Mouse (Mus musculus) inflammation-experienced regulatory T-cells, adult 6 months (primary cell): ENCODE measurements at regions not wholly inside any gene's neighbourhood (a gene's known extent, or its start where the extent isn't known, plus 50 kb on each side); places are given as distances from the start of the nearest gene placed in this dataset.
"Not testable (repeated sequence)": the region's sequence is repeated elsewhere in the genome, so short reads cannot be mapped to it uniquely, and the experiment has no call there.

Experiments used
- ATAC-seq: one replicate; pipeline ENCODE4 v1.8.0; 2017

DNA sequence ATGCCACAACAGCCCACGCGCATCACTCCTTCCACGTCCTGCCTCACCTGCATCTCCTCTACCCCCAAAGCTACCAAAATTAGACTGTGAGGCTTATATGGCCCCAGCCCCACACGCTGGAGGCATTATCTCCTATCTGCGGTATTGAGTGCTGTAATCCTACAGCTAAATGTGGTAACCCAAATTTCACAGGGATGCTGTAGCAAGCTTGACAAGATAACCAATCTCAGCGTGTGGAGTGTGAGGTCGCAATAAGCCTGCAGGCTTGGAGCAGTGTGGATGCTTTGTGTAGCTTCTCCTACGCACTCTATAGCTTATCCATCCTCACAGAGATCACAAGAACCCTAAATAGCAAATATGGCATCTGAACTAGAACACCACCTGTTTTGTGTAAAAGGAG is 251.2 kb upstream of the Kcnh8 start:
- ATAC-seq: no peak

DNA sequence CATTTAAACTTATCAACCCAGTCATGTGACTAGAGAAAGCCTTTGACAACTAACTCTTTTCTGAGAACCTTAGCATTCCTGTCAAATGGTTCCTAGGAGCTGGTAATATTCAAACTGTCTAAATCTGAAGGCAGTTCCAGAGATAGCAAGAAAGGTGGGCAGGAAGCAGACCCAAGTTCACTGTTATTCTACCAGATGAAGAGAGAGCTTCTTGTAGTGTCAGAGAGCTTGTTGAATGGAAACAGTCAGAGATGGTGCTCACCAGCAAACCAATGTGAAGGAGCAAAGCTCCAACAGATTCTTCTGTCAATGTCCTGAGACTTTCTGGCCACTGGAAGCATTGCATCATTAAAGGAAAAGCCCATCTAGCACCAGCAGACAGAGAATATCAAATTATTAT is 251.8 kb upstream of the Kcnh8 start:
- ATAC-seq: no peak

DNA sequence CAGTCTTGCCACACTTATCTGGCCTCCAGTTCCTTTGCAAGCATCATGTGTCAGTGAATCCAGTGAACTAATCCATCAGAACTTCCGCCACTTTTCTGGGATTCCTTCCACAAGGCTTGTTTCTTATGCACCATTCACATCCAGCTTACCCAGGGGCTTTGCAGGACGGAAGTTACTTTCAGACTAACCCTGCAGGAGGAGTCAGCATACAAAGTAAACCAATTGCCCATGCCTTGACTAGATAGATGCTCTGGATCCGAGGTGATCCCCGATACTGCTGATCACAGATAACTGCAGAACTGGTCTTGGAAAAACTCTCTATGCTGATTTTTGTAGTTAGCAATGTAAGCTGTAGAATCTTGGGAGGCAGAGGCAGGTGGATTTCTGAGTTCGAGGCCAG is 252.6 kb upstream of the Kcnh8 start:
- no peak for ATAC-seq

DNA sequence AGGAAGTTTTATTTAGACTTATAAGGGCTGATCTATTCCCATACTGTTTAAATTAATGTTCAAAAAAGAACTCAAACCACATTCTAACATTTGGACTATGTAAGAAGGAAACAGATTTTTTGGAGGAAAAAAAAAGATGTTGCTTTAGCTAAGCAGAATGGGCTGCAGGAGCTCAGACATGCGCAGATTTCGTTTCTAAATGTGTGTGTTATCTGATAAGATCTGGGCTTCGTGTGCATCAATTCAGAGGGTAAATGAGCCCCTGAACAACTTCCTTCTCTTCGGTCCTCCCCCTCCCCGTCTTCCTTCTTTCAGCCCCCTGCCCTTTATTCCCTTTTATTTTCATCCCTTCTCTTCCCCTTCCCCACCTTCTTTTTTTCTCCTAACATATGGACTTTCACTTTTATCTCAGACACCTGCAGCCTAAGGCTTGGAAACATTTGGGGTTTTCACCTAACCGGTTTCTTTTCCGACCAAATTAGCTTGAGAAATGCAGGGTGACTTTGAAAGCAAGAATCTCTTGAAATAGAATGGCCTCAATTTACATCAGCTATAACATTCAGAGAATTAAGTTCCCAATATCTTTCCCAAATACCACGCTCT is 253.9 kb upstream of the Kcnh8 start:
- ATAC-seq: no peak

DNA sequence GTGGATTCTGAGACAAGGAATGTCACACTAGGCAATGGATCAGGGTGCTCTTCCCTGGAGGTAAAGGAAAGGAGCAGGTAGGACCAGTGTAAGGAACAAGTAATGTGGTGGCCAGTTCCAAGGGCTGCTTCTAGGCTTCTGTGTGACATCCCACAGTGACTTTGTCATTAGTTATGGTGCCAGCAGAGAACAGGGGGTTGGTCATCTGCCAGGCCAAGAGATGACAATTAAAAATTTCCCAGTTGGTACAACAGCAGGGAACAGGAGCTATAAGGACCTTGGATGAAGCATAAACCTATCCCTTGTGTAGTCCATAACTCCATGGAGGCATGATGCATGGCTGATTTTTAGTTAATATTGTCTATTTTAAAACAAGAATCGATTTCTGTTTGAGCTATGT is 281.9 kb upstream of the Kcnh8 start:
- no peak for ATAC-seq

DNA sequence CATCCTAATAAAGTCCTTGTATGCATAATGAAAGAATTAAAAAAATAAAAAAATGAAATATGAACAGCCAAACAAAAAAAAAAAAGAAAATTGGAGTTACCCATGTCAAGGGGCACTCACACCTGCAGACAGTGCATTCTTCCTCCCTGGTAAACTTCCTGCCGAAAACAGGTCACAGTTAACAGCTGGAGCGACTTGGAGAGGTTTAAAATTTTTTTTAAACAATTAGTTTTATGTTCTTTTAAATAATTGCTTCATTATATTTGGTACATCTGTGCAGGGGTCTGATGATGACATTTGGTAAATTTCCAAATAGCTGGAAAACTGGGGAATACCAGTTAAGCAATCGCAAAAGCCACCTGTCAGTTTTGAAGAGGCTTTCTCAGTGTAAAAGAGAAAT is 285.5 kb upstream of the Kcnh8 start:
- ATAC-seq: no peak

DNA sequence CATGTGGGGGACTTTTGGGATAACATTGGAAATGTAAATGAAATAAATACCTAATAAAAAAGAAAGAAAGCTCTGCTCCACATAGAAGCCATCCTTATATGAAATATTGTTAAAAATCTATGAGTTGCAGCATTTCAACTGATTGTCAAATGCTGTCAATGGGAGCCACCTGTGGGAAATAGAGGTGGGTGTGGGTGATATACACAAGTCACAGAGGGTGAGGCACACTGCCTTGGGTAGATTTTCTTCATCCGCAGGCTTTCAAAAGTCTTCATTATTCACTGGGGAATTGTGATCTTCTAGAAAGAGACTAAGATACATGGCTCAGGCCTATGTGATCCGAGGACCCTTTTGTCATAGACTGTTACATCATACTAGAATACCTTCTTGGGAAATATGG is 286.6 kb upstream of the Kcnh8 start:
- no peak for ATAC-seq

DNA sequence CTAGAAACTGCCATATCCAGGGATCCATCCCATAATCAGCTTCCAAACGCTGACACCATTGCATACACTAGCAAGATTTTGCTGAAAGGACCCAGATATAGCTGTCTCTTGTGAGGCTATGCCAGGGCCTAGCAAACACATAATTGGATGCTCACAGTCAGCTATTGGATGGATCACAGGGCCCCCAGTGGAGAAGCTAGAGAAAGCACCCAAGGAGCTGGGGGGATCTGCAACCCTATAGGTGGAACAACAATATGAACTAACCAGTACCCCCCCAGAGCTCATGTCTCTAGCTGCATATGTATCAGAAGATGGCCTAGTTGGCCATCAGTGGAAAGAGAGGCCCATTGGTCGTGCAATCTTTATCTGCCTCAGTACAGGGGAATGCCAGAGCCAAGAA is 287.1 kb upstream of the Kcnh8 start:
- not testable (repeated sequence) for ATAC-seq

DNA sequence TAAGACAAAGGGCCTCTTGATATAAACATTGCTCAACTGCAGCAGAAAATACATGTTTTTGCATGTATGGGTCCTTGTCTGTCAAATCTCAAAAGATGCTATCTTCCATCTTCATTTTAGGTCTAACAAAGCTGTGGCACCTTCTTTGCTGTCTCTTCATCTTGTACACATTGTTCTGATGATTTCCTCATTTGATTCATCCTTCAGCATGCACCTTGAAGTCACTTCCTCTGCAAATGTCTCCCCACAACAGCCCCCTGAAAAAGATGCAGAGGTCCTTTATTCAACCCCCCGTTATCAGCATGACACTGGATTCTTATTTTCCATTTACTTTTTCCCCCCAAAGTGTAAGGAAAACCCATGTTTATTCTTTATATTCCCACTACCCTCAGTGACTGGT is 290.5 kb upstream of the Kcnh8 start:
- ATAC-seq: no peak

DNA sequence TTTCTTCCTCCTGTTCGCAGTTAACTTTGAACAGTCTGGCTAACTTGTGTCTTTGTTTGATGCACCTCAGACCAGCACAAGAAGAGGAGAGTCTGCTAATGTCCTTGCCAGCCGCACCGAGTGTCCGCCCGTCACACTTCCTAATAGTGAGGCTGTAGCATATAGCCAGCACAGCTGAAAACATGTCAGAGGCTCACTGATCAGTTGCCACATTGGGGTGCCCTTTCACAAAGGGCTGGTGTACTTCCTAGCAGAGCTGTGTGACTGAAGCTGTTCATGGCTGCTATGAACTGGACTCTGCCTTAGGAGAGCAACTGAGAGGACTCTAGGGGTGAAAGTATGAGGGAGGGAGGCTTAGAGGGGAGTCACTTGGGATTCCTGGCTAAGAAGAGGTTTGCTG is 293.7 kb upstream of the Kcnh8 start:
- ATAC-seq: no peak

DNA sequence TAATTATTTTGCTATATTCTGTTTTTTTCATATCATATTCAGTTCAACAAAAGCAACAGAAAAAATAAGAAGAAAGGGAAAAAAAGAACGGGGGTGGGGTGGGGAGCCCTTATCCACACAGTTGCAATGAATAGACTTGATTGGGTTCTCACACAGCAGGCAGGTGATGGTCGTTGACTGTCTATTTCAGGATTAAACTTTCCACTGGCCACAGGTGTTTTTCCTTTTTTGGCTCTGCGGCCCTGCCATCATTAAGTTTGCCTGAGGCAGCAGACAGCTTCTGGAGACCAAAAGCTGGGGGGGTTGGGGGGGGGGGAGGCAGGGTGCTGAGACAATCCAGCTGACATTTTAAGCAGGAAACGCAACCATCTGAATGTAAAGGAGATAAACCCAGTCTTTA is 298.4 kb upstream of the Kcnh8 start:
- no peak for ATAC-seq

DNA sequence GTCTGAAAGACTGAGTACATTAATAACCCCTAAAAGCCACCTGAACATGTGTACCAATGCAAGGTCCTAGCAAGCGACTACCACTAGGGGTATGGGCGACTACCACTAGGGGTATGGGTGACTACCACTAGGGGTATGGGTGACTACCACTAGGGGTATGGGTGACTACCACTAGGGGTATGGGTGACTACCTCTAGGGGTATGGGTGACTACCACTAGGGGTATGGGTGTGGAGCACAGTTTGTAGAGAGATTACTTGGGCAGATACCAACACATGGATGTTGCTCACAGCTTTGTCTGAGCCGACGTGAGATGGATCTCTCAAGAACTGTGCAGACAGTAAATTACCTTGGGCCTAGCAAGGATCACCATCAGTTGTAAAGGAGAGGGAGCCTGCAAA is 299.2 kb upstream of the Kcnh8 start:
- ATAC-seq: no peak

DNA sequence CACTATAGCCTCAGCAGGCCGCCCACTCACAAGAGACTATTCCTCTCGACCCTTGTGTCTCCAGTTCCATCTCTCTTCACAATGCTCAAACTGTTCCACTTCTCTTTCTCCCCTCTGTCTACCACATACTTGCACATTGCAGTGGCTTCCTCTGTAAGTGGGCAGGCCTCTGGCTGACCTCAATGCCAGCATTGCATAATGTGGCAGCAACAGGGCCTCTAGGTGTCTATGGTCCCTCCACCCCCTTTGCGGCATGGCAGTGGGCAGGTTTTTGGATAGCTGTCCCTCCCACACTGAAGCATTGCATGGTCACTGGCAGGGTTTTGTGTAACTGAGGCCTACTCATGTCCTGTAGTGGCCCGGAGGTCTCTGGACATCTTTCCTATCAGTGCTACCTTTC is 302.7 kb upstream of the Kcnh8 start:
- ATAC-seq: no peak

DNA sequence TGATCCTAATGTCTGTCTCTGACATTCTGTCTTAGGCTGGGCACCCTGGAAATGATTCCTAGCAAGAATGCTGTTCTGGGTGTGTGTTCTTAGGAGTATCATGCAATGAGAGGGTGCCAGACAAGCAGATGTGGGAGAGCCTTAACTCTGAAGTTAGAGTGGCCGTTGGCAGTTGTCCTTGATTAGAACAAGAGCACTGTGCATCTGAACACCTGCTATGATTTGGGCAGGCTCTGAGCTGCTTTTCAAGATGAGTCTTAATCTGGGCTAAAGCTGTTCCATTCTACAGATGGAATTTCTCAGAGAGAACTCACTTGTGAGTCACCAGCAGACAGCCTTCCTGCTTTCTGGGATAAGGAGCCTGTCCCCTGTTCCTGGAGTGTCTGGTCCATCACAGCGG is 317.1 kb upstream of the Kcnh8 start:
- ATAC-seq: no peak

DNA sequence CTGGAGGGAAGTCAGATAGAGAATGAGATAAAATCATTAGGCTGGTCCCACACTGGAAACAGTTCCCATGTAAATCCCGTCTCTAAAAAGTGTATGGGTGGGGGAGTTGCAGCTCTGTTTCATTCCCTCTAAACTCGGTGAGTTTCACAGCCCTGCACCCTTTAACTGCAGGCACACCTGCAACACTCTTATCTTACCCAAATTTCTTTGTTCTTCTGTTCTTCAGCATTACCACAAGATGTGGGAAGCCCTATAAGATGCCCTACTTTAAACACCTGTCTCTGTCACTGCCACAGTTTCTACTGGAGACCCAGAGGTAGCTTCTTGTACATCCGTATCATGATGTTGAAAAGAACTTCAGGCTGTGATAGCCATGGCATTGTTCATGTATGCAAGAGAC is 320.2 kb upstream of the Kcnh8 start:
- no peak for ATAC-seq

DNA sequence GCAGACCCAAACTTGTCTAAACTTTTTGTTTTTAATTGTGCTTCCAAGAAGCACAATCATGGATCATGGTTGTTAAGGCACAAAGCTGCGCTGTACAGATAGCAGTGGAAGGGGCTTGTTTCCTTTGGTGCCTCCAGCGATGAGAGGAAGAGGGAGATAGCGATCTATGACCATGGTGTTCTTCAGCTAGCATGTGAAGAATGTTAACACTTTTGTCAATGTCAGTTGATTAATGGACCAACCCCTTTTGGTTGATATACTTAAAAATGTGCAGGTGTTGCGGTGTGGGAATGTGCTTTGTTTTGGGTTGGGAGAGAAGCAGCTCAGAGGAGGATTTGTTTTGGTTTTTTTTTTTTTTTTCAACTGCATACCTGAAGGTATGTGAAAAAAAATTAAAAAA is 324.0 kb upstream of the Kcnh8 start:
- ATAC-seq: no peak

DNA sequence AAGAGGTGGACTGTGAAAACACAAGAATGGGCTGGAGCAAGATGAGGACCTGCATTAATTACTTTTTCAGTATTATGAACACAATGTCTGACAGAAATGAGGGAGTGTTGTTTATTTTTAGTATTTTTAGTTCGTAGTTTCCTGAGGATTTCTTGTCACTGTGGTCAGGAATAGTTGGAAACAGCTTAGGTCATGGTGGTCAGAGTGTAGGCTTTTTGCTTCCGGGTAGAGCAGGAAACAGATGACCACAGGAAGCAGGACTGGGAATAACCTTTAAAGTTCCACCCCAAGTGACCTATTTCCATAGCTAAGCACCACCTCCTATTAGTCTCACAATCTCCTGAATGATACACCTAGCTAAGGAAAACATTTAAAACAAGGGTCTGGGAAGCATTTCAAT is 333.7 kb upstream of the Kcnh8 start:
- no peak for ATAC-seq

DNA sequence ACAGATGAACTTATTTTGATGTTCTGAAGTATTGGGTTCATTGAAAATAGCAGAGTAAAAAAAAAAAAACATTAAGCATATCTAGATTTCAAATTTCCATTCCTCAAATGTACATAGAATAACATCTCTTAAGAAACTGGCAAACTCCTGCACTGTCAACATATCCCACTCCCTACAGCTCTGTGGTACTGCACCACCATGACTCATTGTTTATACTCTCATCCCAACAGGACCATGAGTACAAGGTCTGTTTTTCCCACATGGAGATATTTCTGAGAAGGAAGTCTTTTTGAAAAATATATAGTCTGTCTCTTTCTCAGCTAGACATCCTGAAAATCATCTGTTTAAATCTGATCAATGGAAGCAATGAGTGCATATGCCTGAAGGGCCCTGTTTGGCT is 351.2 kb upstream of the Kcnh8 start:
- no peak for ATAC-seq

DNA sequence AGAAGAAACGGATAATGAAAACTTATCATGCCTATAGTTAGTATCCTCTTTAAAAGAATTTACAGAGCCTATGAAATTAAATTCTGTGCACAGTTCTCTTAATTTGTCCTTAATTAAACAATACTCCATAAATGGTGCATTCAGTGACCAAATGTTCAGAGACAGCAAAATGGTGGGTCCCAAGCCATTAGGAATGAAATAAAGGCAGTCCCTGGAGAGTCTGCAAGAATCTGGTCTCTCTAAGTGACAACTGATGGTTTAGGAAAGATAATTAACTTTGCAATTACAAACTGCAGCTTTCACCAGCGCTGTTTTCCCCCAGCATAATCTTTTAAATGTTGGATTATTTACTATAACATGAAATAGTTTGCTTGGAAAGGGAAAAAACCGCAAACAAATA is 376.9 kb upstream of the Kcnh8 start:
- ATAC-seq: no peak

DNA sequence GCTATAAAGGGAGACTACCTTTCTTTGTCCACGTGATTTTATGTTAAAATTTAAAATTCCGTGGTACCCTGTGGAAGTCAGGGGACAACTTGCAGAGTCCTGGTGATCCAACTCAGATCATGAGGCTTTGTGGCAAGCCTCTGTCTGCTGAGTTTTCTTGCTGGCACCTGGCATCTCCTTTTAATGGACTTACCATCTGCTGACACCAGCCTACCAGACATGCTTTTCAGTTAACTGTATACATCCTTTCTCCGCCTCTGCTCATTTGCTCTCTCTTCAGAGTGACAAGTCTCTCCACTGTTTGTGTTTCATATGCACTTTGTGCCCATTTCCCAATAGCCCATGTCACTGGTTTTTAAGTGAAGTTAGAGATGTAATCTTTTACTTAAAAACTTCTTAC is 382.1 kb upstream of the Kcnh8 start:
- ATAC-seq: no peak

DNA sequence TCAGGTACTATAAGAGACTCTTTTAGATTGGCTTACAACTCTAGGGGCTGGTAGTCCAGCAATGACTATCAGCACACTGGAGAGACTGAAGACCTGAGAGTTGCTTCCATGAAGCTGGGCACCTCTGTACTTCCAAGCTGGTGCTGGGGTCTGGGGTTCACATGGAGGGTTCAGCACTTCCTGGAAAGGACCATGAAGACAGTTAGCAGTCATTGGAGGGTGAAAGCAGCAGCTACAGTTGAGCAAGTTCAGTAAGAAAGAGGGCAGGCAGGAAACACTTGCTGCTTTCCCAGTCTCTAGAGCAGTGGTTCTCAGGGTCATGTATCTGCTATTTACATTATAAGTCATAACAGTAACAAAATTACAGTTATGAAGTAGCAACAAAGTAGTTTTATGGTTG is 384.3 kb upstream of the Satb1 start:
- ATAC-seq: no peak

DNA sequence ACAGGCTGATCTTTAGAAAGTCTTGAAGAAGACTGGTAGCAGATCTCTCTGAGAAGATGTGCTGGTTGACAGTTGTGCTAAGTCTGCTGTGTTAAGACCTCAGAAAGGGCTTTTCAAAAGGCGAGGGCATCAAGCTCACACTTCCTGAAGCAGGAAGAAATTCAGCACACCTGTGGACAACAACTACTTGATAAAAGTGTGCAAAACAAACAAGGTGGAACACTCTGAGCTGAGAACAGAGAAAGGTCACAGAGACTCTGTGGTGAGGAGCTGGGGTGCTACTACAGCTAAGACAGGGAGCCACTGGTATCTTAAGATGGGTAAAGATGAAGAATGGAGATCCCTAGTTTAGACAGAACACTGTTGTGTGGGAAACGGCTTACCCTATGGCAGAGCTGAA is 379.9 kb upstream of the Satb1 start:
- no peak for ATAC-seq

DNA sequence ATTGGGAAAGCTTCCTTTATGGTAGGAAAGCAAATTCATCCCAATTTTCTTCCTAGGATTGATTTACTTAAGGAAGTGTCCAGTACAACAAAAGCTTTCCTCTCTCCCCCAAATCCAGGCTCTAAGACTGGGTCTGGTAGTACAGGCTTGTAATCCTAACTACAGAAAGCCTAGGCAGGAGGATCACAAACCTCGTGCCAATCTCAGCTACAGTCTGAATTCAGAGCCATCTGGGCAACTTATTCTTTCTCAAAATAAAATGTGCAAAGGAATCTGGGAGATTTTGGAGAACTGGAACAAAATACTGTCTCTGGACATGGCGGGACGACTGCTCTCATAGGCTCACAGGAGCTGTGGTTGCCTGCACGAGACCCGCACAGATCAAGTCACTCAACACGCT is 377.4 kb upstream of the Satb1 start:
- no peak for ATAC-seq

DNA sequence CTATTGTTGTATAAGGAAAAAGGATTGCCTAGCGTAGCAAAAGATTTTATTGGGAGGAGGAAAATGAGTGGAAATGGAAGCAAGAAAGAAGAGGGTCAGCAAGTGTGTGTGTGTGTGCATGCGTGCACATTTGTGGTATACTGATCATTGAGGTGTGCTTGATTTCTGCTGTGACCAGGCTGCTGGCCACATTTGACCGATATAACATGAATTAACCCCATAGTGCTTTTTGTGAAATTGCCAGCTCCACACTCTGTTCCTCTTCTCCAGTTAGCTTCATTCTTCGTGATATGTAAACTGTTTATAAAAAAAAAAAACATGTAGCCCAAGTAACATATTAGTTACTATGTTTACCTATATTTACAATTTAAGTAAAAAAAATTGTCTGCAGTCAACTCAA is 364.6 kb upstream of the Satb1 start:
- no peak for ATAC-seq

DNA sequence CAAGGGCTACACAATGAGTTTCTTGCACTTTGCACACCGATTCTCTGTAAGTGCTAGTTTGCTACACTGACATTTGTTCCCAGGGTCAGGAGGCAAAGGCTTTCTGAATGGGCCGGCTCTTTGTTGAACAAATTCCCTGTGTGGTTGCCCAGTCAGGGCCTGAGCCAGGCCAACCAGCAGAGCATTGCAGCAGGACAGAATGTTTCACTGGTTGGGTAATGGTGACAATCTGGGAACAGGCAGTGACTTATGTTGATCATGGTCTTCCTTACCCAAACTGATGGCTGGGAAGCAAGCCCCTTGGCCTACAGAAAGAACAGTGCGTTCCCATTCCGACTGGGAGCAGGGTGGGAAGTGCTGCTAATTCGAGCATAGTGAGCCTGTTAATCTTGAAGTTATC is 363.7 kb upstream of the Satb1 start:
- no peak for ATAC-seq

DNA sequence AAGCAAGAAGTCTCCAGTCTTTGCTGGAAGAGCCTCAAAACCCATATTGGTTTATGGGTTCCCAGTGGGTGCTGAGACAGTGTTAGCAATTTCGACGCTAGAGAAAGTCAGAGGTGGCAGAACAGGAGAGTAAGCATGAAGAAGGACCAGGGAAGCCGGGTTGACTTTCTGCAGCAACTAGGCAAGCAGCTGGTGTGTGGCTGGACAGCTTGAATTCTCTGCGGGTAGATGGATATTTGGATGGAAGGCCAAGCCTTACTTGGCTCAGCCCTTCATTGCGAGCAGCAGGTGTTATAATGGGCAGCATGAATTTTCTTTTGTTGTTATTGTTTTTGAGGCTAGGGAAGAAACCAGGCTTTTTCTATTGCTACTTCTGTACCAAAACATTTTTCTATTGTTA is 362.7 kb upstream of the Satb1 start:
- no peak for ATAC-seq
